Mouse (Mus musculus) B cell, adult 62 days (primary cell): ENCODE results near the gene Dab1. TPM values are rescaled to one million over a fixed set of nuclear protein-coding genes. Genes with fewer than 3 reads are reported as not detected.

Experiments
- total RNA-seq: library from RNA; stranded (reverse); gene quantifications from 4 replicates; pipeline ENCODE4 v1.2.4, GENCODE M21; 2023

The Dab1 gene
- total RNA-seq = not detected in 4 replicates

GRCm38 (mm10) chr4:103619321-103619945, at the start of gene Dab1:
Dab1 (plus strand) TSS chr4:103619359.

GRCm38 (mm10) chr4:104766065-104766464, 1146.9 kb downstream of the Dab1 start, which contains the start of gene C8b:
C8b (plus strand) TSS chr4:104766317.

